Mouse (Mus musculus) embryonic fibroblast, embryonic 13.5 days (primary cell): ENCODE measurements around the gene Rhox4c.
"Not testable (repeated sequence)": the region's sequence is repeated elsewhere in the genome, so short reads cannot be mapped to it uniquely, and the experiment has no call there.

Source experiments
- CTCF ChIP-seq: IDR thresholded peaks from 2 replicates; pipeline ENCODE4 v1.5.1; 2011; ENCODE audit warnings: mild to moderate bottlenecking, control low read depth, low read length, moderate library complexity, borderline replicate concordance; ENCODE audit not compliant: insufficient read depth
- POLR2A ChIP-seq: IDR thresholded peaks from 2 replicates; pipeline ENCODE4 v1.6.1; 2011; ENCODE audit warnings: low read depth, mild to moderate bottlenecking, control low read depth, low read length, moderate library complexity

DNA sequence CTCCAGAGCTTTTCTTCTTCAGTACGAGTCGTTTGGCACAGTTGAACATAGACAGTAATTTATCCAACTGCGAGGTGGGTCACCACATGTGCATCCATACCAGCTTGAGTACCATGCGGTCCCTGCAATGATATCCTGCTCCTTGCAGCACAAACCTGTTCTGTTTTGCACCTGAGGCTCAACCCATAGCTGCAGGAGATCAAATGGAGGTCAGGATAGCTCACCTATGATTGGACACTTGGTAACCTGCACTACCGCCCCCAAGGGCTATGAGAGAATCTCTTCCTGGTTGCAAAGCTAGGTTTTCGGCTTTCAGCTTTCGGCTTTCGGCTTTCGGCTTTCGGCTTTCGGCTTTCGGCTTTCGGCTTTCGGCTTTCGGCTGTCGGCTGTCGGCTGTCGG lies 33.9 kb downstream of the Rhox4c start, which contains the start of gene Rhox4d:
- not testable (repeated sequence) for TF ChIP-seq POLR2A, CTCF
